Mouse (Mus musculus): Measurements from ENCODE around the gene Vps51. TPM values are rescaled to one million over a fixed set of nuclear protein-coding genes. Genes with fewer than 3 reads are reported as not detected.

The Vps51 gene
- total and polyA plus RNA-seq, 3 experiments, result 29.3 to 39.8 (median 32.4) TPM

- Histone ChIP-seq H3K27me3 (ENCODE audit: insufficient read depth, low read length) (no peaks in the 10 kb centered on the region), H3K9me3 (replicated peaks) (no peaks in the 10 kb centered on the region), H3K4me3 (ENCODE audit: low read depth, low read length) (peak overlapping the region; percentile 99; the same call in 1 of the 2 replicates), H3K36me3 (replicated peaks) (peaks cover 66% of the 10 kb centered on the region), H3K4me1 (ENCODE audit: insufficient read depth, low read depth, low read length) (peaks cover 68% of the 10 kb centered on the region)
- DNase-seq (ENCODE audit: low spot score) (no peak), ATAC-seq (ENCODE audit: extremely low read depth, insufficient number of reproducible peaks, low FRiP score, poor library complexity, severe bottlenecking) (no peak)
- no peak for TF ChIP-seq POLR2AphosphoS5 (IDR thresholded peaks at IDR 0.05; ENCODE audit: insufficient replicate concordance, low read depth, low read length)
- no peak for TF ChIP-seq TAL1 (conservative IDR thresholded peaks at IDR 0.05; ENCODE audit: low read depth, low read length)
- TF ChIP-seq GATA1 (IDR thresholded peaks at IDR 0.05; ENCODE audit: borderline replicate concordance, low read length), result no peak
- TF ChIP-seq GATA2 (IDR thresholded peaks at IDR 0.05; ENCODE audit: borderline replicate concordance, low read depth, low read length), result no peak
- TF ChIP-seq CTCF (IDR thresholded peaks at IDR 0.05; ENCODE audit: low read depth, low read length), result no peak
Observed at GRCm38 (mm10) chr19:6063081-6063480, 13.9 kb downstream of the Vps51 start.

DNA sequence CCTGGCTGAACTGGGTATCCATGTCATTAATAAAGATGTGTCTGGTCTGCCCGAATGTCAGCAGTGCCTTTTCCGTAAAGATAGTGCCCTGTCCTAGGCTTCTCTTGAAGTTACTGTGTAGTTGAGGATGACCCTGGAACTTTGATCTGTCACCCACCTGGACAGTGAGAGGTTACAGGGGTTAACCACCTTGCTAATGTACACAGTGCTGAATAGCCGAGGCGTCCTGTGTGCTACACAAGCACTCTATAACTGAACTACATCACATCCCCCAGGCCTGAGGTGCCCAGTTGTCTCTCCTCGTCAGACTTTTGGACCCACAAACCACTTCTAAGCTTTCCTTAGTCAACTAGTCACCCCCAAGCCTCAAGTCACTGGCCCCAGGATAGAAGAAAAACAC, 14.6 kb downstream of the Vps51 start:
- H3K4me1 ChIP-seq (ENCODE audit: insufficient read depth, low read depth, low read length), result peaks cover 63% of the 10 kb centered on the region
- H3K9me3 ChIP-seq (replicated peaks), result no peaks in the 10 kb centered on the region
- no peak for ATAC-seq (ENCODE audit: extremely low read depth, insufficient number of reproducible peaks, low FRiP score, poor library complexity, severe bottlenecking)

DNA sequence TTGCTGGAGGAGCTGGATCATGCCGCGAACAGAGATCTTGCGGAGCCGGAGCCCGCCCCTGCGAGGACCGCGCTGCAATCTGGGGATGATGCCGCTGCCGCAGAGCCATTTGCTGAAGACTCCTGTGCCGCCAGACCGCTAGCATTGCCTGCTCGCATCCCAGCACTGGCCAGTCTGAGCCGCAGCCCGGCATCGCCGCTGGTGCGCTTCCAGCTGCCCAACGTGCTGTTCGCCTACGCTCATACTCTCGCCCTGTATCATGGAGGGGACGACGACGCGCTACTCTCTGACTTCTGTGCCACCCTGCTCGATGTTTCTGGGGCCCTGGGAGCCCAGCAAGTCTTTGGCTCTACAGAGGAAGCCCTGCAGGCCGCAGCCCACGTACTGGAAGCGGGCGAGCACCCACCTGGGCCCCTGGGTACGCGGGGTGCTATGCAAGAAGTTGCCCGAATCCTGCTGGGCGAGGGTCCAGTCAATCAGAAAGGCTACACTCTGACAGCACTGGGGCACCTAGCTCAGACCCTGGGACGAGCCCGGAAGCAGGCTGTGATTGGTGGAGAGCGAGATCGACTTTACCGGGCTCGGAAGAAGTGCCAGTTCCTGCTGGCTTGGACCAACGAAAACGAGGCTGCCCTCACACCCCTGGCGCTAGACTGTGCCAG, 15.3 kb downstream of the Vps51 start:
- peak; percentile 70 for DNase-seq (ENCODE audit: low spot score)
- H3K4me1 ChIP-seq (ENCODE audit: insufficient read depth, low read depth, low read length), result peaks cover 57% of the 10 kb centered on the region
- H3K4me3 ChIP-seq (ENCODE audit: low read depth, low read length), result peak overlapping the region; percentile 99
- TF ChIP-seq POLR2AphosphoS5 (IDR thresholded peaks at IDR 0.05; ENCODE audit: insufficient replicate concordance, low read depth, low read length) (no peak), GATA2 (IDR thresholded peaks at IDR 0.05; ENCODE audit: borderline replicate concordance, low read depth, low read length) (no peak), GATA1 (IDR thresholded peaks at IDR 0.05; ENCODE audit: borderline replicate concordance, low read length) (no peak), CTCF (IDR thresholded peaks at IDR 0.05; ENCODE audit: low read depth, low read length) (no peak), TAL1 (conservative IDR thresholded peaks at IDR 0.05; ENCODE audit: low read depth, low read length) (no peak)
- H3K9me3 ChIP-seq (replicated peaks), result no peaks in the 10 kb centered on the region
- ATAC-seq (ENCODE audit: extremely low read depth, insufficient number of reproducible peaks, low FRiP score, poor library complexity, severe bottlenecking), result peak; percentile 41; the same call in 1 of the 2 replicates
- no peaks in the 10 kb centered on the region for H3K27me3 ChIP-seq (ENCODE audit: insufficient read depth, low read length)
- H3K36me3 ChIP-seq (replicated peaks), result peaks cover 64% of the 10 kb centered on the region

More for the DNA sequence above, 14.6 kb downstream of the Vps51 start:
- DNase-seq (ENCODE audit: low spot score), result no peak
- peaks cover 64% of the 10 kb centered on the region for H3K36me3 ChIP-seq (replicated peaks)
- H3K4me3 ChIP-seq (ENCODE audit: low read depth, low read length), result peak overlapping the region; percentile 99
- H3K27me3 ChIP-seq (ENCODE audit: insufficient read depth, low read length), result no peaks in the 10 kb centered on the region
- no peak for TF ChIP-seq TAL1 (conservative IDR thresholded peaks at IDR 0.05; ENCODE audit: low read depth, low read length)
- TF ChIP-seq POLR2AphosphoS5 (IDR thresholded peaks at IDR 0.05; ENCODE audit: insufficient replicate concordance, low read depth, low read length), result no peak; the same call in 1 of the 2 replicates
- no peak for TF ChIP-seq GATA1 (IDR thresholded peaks at IDR 0.05; ENCODE audit: borderline replicate concordance, low read length)
- TF ChIP-seq GATA2 (IDR thresholded peaks at IDR 0.05; ENCODE audit: borderline replicate concordance, low read depth, low read length), result no peak
- no peak for TF ChIP-seq CTCF (IDR thresholded peaks at IDR 0.05; ENCODE audit: low read depth, low read length)

- no peaks in the 10 kb centered on the region for H3K9me3 ChIP-seq (replicated peaks)
- DNase-seq (ENCODE audit: low spot score) (peak; percentile 81), ATAC-seq (ENCODE audit: extremely low read depth, insufficient number of reproducible peaks, low FRiP score, poor library complexity, severe bottlenecking) (peak; percentile 69)
- peaks cover 67% of the 10 kb centered on the region for H3K36me3 ChIP-seq (replicated peaks)
- H3K4me1 ChIP-seq (ENCODE audit: insufficient read depth, low read depth, low read length), result peaks cover 57% of the 10 kb centered on the region
- H3K27me3 ChIP-seq (ENCODE audit: insufficient read depth, low read length), result no peaks in the 10 kb centered on the region
- H3K4me3 ChIP-seq (ENCODE audit: low read depth, low read length), result peak within 1 kb of the TSS; percentile 99
- TF ChIP-seq TAL1 (conservative IDR thresholded peaks at IDR 0.05; ENCODE audit: low read depth, low read length), result no peak
- TF ChIP-seq POLR2AphosphoS5 (IDR thresholded peaks at IDR 0.05; ENCODE audit: insufficient replicate concordance, low read depth, low read length), result 0 out of 2 replicates have a peak, but pooled peaks have one; percentile 20
Observed at GRCm38 (mm10) chr19:6061021-6061533, 16.0 kb downstream of the Vps51 start, which contains the start of gene Znhit2. TSS of gene Znhit2 (plus strand) at chr19:6061192.

DNA sequence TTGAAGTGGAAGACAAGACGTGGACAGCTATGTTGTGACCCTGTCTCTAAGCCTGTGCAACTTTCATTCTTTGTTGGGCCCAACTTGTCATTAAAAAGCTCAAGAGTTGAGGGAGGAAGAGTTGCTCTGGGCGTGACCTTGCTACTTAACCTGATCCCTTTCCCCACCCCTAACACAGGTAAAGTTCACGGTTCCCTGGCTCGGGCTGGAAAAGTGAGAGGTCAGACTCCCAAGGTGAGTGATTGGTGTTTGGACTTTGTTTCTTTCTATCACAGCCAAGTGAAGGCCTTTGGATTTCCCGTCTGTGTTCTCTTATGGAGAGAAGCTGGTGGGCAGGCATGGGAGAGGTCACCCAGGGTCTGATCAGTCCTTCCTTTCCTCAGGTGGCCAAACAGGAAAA, 18.1 kb downstream of the Vps51 start:
- DNase-seq (ENCODE audit: low spot score), result no peak
- ATAC-seq (ENCODE audit: extremely low read depth, insufficient number of reproducible peaks, low FRiP score, poor library complexity, severe bottlenecking), result no peak
- H3K36me3 ChIP-seq (replicated peaks), result peaks cover 75% of the 10 kb centered on the region
- H3K9me3 ChIP-seq (replicated peaks), result no peaks in the 10 kb centered on the region
- H3K27me3 ChIP-seq (ENCODE audit: insufficient read depth, low read length), result no peaks in the 10 kb centered on the region
- H3K4me1 ChIP-seq (ENCODE audit: insufficient read depth, low read depth, low read length), result peaks cover 70% of the 10 kb centered on the region
- TF ChIP-seq GATA2 (IDR thresholded peaks at IDR 0.05; ENCODE audit: borderline replicate concordance, low read depth, low read length) (no peak), GATA1 (IDR thresholded peaks at IDR 0.05; ENCODE audit: borderline replicate concordance, low read length) (no peak), TAL1 (conservative IDR thresholded peaks at IDR 0.05; ENCODE audit: low read depth, low read length) (no peak), CTCF (IDR thresholded peaks at IDR 0.05; ENCODE audit: low read depth, low read length) (no peak), POLR2AphosphoS5 (IDR thresholded peaks at IDR 0.05; ENCODE audit: insufficient replicate concordance, low read depth, low read length) (no peak)
- peak overlapping the region; percentile 97 for H3K4me3 ChIP-seq (ENCODE audit: low read depth, low read length)

- H3K9me3 ChIP-seq (replicated peaks), result no peaks in the 10 kb centered on the region
- peaks cover 70% of the 10 kb centered on the region for H3K4me1 ChIP-seq (ENCODE audit: insufficient read depth, low read depth, low read length)
- H3K27me3 ChIP-seq (ENCODE audit: insufficient read depth, low read length), result no peaks in the 10 kb centered on the region
- peaks cover 75% of the 10 kb centered on the region for H3K36me3 ChIP-seq (replicated peaks)
- DNase-seq (ENCODE audit: low spot score), result no peak
- TF ChIP-seq GATA2 (IDR thresholded peaks at IDR 0.05; ENCODE audit: borderline replicate concordance, low read depth, low read length) (no peak), CTCF (IDR thresholded peaks at IDR 0.05; ENCODE audit: low read depth, low read length) (no peak), TAL1 (conservative IDR thresholded peaks at IDR 0.05; ENCODE audit: low read depth, low read length) (no peak), GATA1 (IDR thresholded peaks at IDR 0.05; ENCODE audit: borderline replicate concordance, low read length) (no peak), POLR2AphosphoS5 (IDR thresholded peaks at IDR 0.05; ENCODE audit: insufficient replicate concordance, low read depth, low read length) (no peak)
- peak overlapping the region; percentile 97 for H3K4me3 ChIP-seq (ENCODE audit: low read depth, low read length)
- no peak for ATAC-seq (ENCODE audit: extremely low read depth, insufficient number of reproducible peaks, low FRiP score, poor library complexity, severe bottlenecking)
Observed at GRCm38 (mm10) chr19:6058513-6058912, 18.5 kb downstream of the Vps51 start.

Measured in G1E (cell line).